Mouse (Mus musculus): ENCODE results near the gene Ptrhd1. TPM values are rescaled to one million over a fixed set of nuclear protein-coding genes. Genes with fewer than 3 reads are reported as not detected.

Ptrhd1 gene
- 7.2 TPM for polyA plus RNA-seq (2015; fragmentation: Illumina TruSeq; extraction: RNeasy Lipid Tissue Mini Kit (QIAGEN cat#74804); ENCODE audit: low read depth, low replicate concordance)

GRCm38 (mm10) chr12:4233572-4234508, at the start of gene Ptrhd1, which contains the start of gene Cenpo:
Gene Ptrhd1, plus strand, starts transcription at chr12:4234027.
Gene Cenpo, minus strand, starts transcription at chr12:4234294.

Other genes starting within 250 kb of the Ptrhd1 start
- 81.5 TPM for gene Efr3b, start 195.1 kb upstream of the Ptrhd1 start, polyA plus RNA-seq (2015; fragmentation: Illumina TruSeq; extraction: RNeasy Lipid Tissue Mini Kit (QIAGEN cat#74804); ENCODE audit: low read depth, low replicate concordance)
- gene Dnajc27, start 151.4 kb upstream of the Ptrhd1 start, polyA plus RNA-seq (2015; fragmentation: Illumina TruSeq; extraction: RNeasy Lipid Tissue Mini Kit (QIAGEN cat#74804); ENCODE audit: low read depth, low replicate concordance) = 74.9 TPM
- gene Adcy3, start 100.9 kb upstream of the Ptrhd1 start, polyA plus RNA-seq (2015; fragmentation: Illumina TruSeq; extraction: RNeasy Lipid Tissue Mini Kit (QIAGEN cat#74804); ENCODE audit: low read depth, low replicate concordance) = 31.2 TPM
- 4.5 TPM for gene Cenpo, start 267 bp downstream of the Ptrhd1 start, polyA plus RNA-seq (2015; fragmentation: Illumina TruSeq; extraction: RNeasy Lipid Tissue Mini Kit (QIAGEN cat#74804); ENCODE audit: low read depth, low replicate concordance)
- gene Ncoa1, start 243.2 kb downstream of the Ptrhd1 start, polyA plus RNA-seq (2015; fragmentation: Illumina TruSeq; extraction: RNeasy Lipid Tissue Mini Kit (QIAGEN cat#74804); ENCODE audit: low read depth, low replicate concordance) = 53.8 TPM

All from brain, adult 10 weeks (tissue).